Mouse (Mus musculus) thymus, adult 2 months (tissue): Measurements from ENCODE around the gene Emx1.

Source experiments
- CTCF ChIP-seq: fragments of 200-500 bp; IDR thresholded peaks from 2 replicates; pipeline ENCODE4 v1.5.1; 2012; ENCODE audit warnings: mild to moderate bottlenecking, control low read depth, low read length, moderate library complexity, borderline replicate concordance; ENCODE audit not compliant: control insufficient read depth, poor library complexity, insufficient read depth; ENCODE audit errors: extremely low read depth
- POLR2A ChIP-seq: fragments of 200-500 bp; IDR thresholded peaks from 2 replicates; pipeline ENCODE4 v1.6.1; 2012; ENCODE audit warnings: mild to moderate bottlenecking, low read length, control low read depth, moderate library complexity; ENCODE audit not compliant: control insufficient read depth, poor library complexity, insufficient read depth; ENCODE audit errors: extremely low read depth

DNA sequence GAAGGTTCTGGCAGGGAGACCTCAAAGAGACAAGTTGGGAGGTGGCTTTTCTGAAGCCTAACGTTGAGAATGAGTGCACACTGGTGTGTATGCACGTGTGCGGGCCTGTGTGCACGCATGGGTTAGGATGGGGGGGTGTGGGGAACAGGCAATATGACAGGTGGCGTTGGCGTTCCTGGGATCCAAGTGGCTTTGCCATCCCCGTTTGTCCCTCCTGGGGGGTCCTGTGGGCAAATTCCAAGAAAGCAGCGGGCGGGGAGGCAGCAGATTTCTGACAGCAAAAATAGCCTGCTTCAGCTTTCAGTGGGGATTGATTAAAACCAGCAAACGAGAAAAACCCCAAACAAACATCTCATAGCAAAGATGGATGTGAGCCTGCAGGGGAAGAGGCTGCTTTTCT is 35.3 kb downstream of the Emx1 start:
- TF ChIP-seq CTCF (no peak), POLR2A (no peak)
